Mouse (Mus musculus) lung, adult 2 months (tissue): ENCODE results near the gene Nr6a1.

Source experiments
- CTCF ChIP-seq: fragments of 200-500 bp; IDR thresholded peaks from 2 replicates; pipeline ENCODE4 v1.5.1; 2011; ENCODE audit warnings: mild to moderate bottlenecking, low read length, control low read depth; ENCODE audit not compliant: insufficient read depth
- POLR2A ChIP-seq: fragments of 200-500 bp; IDR thresholded peaks from 2 replicates; pipeline ENCODE4 v1.6.1; 2011; ENCODE audit warnings: low read depth, mild to moderate bottlenecking, control low read depth, low read length, borderline replicate concordance; ENCODE audit errors: extremely low read depth

GRCm38 (mm10) chr2:38964198-38964597, 36.7 kb upstream of the Nr6a1 start:
- TF ChIP-seq CTCF = no peak
- TF ChIP-seq POLR2A = no peak
